Mouse (Mus musculus) heart, embryonic 16.5 days (tissue): ENCODE results near the gene Nxn. TPM values are rescaled to one million over a fixed set of nuclear protein-coding genes. Genes with fewer than 3 reads are reported as not detected.
A peak's percentile ranks its signal among the peaks of the same experiment; 100 is the strongest.

ENCODE experiments used
- ATAC-seq: fragments of 200-750 bp; cut with Nextera tagmentation; replicated peaks from 2 replicates; pipeline ENCODE4 v1.8.0; 2017; ENCODE audit warnings: moderate number of reproducible peaks; ENCODE audit not compliant: insufficient read depth, low FRiP score; ENCODE audit errors: extremely low read depth
- H3K27ac ChIP-seq: fragments of 300-500 bp; sonication (generic); 2 replicates; pipeline ENCODE4 v1.5.1; 2014; ENCODE audit warnings: mild to moderate bottlenecking, low read length, control low read depth, moderate library complexity
- H3K27me3 ChIP-seq: fragments of 300-500 bp; sonication (generic); 2 replicates; pipeline ENCODE4 v1.6.1; 2014; ENCODE audit warnings: low read length, mixed read lengths; ENCODE audit not compliant: control insufficient read depth, insufficient read depth
- H3K36me3 ChIP-seq: fragments of 300-500 bp; sonication (generic); 2 replicates; pipeline ENCODE4 v1.6.1; 2014; ENCODE audit not compliant: control insufficient read depth, insufficient read depth
- H3K4me1 ChIP-seq: fragments of 300-500 bp; sonication (generic); 2 replicates; pipeline ENCODE4 v1.6.1; 2014; ENCODE audit warnings: low read length, mixed read lengths; ENCODE audit not compliant: control insufficient read depth, insufficient read depth
- H3K4me2 ChIP-seq: fragments of 300-500 bp; sonication (generic); 2 replicates; pipeline ENCODE4 v1.6.1; 2014; ENCODE audit warnings: low read depth, mild to moderate bottlenecking, control low read depth, low read length
- H3K4me3 ChIP-seq: fragments of 300-500 bp; sonication (generic); 2 replicates; pipeline ENCODE4 v1.5.1; 2014; ENCODE audit warnings: mild to moderate bottlenecking, control low read depth, low read length
- H3K9ac ChIP-seq: fragments of 300-500 bp; sonication (generic); 2 replicates; pipeline ENCODE4 v1.6.1; 2014; ENCODE audit warnings: low read length, control low read depth
- H3K9me3 ChIP-seq: fragments of 300-500 bp; sonication (generic); replicated peaks from 2 replicates; pipeline ENCODE4 v1.6.1; 2016; ENCODE audit warnings: low read length; ENCODE audit not compliant: control insufficient read depth
- WGBS: fragments of 180-500 bp; shearing (Covaris S2); extraction: QIAGEN DNeasy Blood & Tissue Kit; methylation state at CpG from one replicate; pipeline ENCODE4 v1.1.7; 2014; 5-methylcytosine and 5-hydroxymethylcytosine counted together
- polyA plus RNA-seq: library from polyadenylated mRNA; unstranded; fragments of >200 nt; fragmentation: Nextera tagmentation; extraction: Ambion mirVana; gene quantifications from 2 replicates; pipeline ENCODE4 v1.2.1, GENCODE M21; 2015

Nxn gene
- polyA plus RNA-seq, 1 experiment from 2014 or later, result 21.2 TPM

- Histone ChIP-seq H3K36me3 (peaks cover 10% of the 10 kb centered on the region), H3K27ac (no peak overlapping the region), H3K4me2 (no peak overlapping the region), H3K4me3 (no peak overlapping the region), H3K9me3 (no peaks in the 10 kb centered on the region), H3K4me1 (no peaks in the 10 kb centered on the region), H3K9ac (no peak overlapping the region), H3K27me3 (no peaks in the 10 kb centered on the region)
- ATAC-seq, result no peak
- 74% methylated on average over 4 of the region's 4 CpGs for WGBS
These were observed 145.0 kb downstream of the Nxn start for GRCm38 (mm10) chr11:76253918-76254264.

GRCm38 (mm10) chr11:76253145-76253917 lies 145.6 kb downstream of the Nxn start:
- Histone ChIP-seq H3K9me3 (no peaks in the 10 kb centered on the region), H3K9ac (no peak overlapping the region), H3K4me2 (no peak overlapping the region), H3K4me3 (no peak overlapping the region), H3K4me1 (no peaks in the 10 kb centered on the region), H3K27ac (no peak overlapping the region), H3K27me3 (no peaks in the 10 kb centered on the region), H3K36me3 (peaks cover 16% of the 10 kb centered on the region)
- ATAC-seq, result peak; percentile 72
- WGBS, result 46% methylated on average over 5 of the region's 5 CpGs

GRCm38 (mm10) chr11:76252036-76252435 lies 146.9 kb downstream of the Nxn start:
- H3K4me2 ChIP-seq, result no peak overlapping the region
- peaks cover 16% of the 10 kb centered on the region for H3K36me3 ChIP-seq
- H3K4me1 ChIP-seq, result no peaks in the 10 kb centered on the region
- H3K9ac ChIP-seq, result no peak overlapping the region
- H3K9me3 ChIP-seq, result no peaks in the 10 kb centered on the region
- H3K4me3 ChIP-seq, result no peak overlapping the region
- no peaks in the 10 kb centered on the region for H3K27me3 ChIP-seq
- no peak for ATAC-seq
- WGBS, result 55% methylated on average over 3 of the region's 3 CpGs
- no peak overlapping the region for H3K27ac ChIP-seq

GRCm38 (mm10) chr11:76247239-76247638 lies 151.7 kb downstream of the Nxn start:
- Histone ChIP-seq H3K4me1 (peaks cover 14% of the 10 kb centered on the region), H3K27me3 (no peaks in the 10 kb centered on the region), H3K36me3 (peaks cover 19% of the 10 kb centered on the region), H3K27ac (no peak overlapping the region), H3K4me2 (no peak overlapping the region), H3K9me3 (no peaks in the 10 kb centered on the region), H3K9ac (no peak overlapping the region), H3K4me3 (no peak overlapping the region)
- ATAC-seq, result no peak
- 39% methylated on average over 2 of the region's 2 CpGs for WGBS

- Histone ChIP-seq H3K9me3 (no peaks in the 10 kb centered on the region), H3K27ac (no peak overlapping the region), H3K4me3 (no peak overlapping the region), H3K4me1 (peaks cover 14% of the 10 kb centered on the region), H3K9ac (no peak overlapping the region), H3K27me3 (no peaks in the 10 kb centered on the region), H3K36me3 (peaks cover 19% of the 10 kb centered on the region), H3K4me2 (no peak overlapping the region)
- ATAC-seq, result no peak
These were observed 152.5 kb downstream of the Nxn start for GRCm38 (mm10) chr11:76246439-76246838.

GRCm38 (mm10) chr11:76243811-76244546 lies 155.0 kb downstream of the Nxn start:
- H3K27me3 ChIP-seq, result no peaks in the 10 kb centered on the region

GRCm38 (mm10) chr11:76242901-76243810 lies 155.8 kb downstream of the Nxn start, which contains the start of the genes Mrm3 and Glod4:
TSS of gene Mrm3 (plus strand) at chr11:76243715.
TSS of gene Glod4 (minus strand) at chr11:76243725.
- peak within 1 kb of the TSS; percentile 77 for H3K27ac ChIP-seq
- no peaks in the 10 kb centered on the region for H3K27me3 ChIP-seq
- peak; percentile 83 for ATAC-seq
- peaks cover 7% of the 10 kb centered on the region; the same call in 1 of the 2 replicates for H3K36me3 ChIP-seq
- H3K4me1 ChIP-seq, result peaks cover 14% of the 10 kb centered on the region
- H3K4me2 ChIP-seq, result peak within 1 kb of the TSS; percentile 85
- no peaks in the 10 kb centered on the region for H3K9me3 ChIP-seq
- H3K4me3 ChIP-seq, result peak within 1 kb of the TSS; percentile 88
- H3K9ac ChIP-seq, result peak within 1 kb of the TSS; percentile 88
- under 1% methylated on average over 61 of the region's 61 CpGs for WGBS

More at GRCm38 (mm10) chr11:76243811-76244546, 155.0 kb downstream of the Nxn start:
- H3K36me3 ChIP-seq, result peaks cover 13% of the 10 kb centered on the region
- WGBS, result 1% methylated on average over 34 of the region's 34 CpGs
- H3K27ac ChIP-seq, result peak overlapping the region; percentile 66
- H3K9me3 ChIP-seq, result no peaks in the 10 kb centered on the region
- peaks cover 14% of the 10 kb centered on the region for H3K4me1 ChIP-seq
- peak overlapping the region; percentile 88 for H3K4me3 ChIP-seq
- peak overlapping the region; percentile 85 for H3K4me2 ChIP-seq
- peak; percentile 42; the same call in 1 of the 2 replicates for ATAC-seq
- peak overlapping the region; percentile 88 for H3K9ac ChIP-seq

GRCm38 (mm10) chr11:76239750-76240149 lies 159.2 kb downstream of the Nxn start:
- H3K4me1 ChIP-seq, result peaks cover 11% of the 10 kb centered on the region
- no peak overlapping the region for H3K4me3 ChIP-seq
- no peaks in the 10 kb centered on the region for H3K9me3 ChIP-seq
- WGBS, result 96% methylated on average over 2 of the region's 2 CpGs
- no peak overlapping the region for H3K4me2 ChIP-seq
- peaks cover 8% of the 10 kb centered on the region for H3K36me3 ChIP-seq
- no peak for ATAC-seq
- H3K27ac ChIP-seq, result no peak overlapping the region
- no peak overlapping the region for H3K9ac ChIP-seq
- no peaks in the 10 kb centered on the region for H3K27me3 ChIP-seq
